Mouse (Mus musculus) embryonic facial prominence, embryonic 11.5 days (tissue): ENCODE data around the gene Jag1. TPM values are rescaled to one million over a fixed set of nuclear protein-coding genes. Genes with fewer than 3 reads are reported as not detected.

Experiments
- ATAC-seq: fragments of 200-750 bp; cut with Nextera tagmentation; replicated peaks from 2 replicates; pipeline ENCODE4 v1.8.0; 2017; ENCODE audit warnings: low read depth; ENCODE audit not compliant: insufficient number of reproducible peaks, low FRiP score, low TSS enrichment
- DNase-seq: peaks from one replicate; pipeline ENCODE4 v3.0.0-alpha.2; 2015; ENCODE audit warnings: low spot score
- H3K27ac ChIP-seq: fragments of 300-500 bp; sonication (generic); replicated peaks from 2 replicates; pipeline ENCODE4 v1.5.1; 2014; ENCODE audit warnings: mild to moderate bottlenecking, low read depth, low read length, control low read depth
- H3K27me3 ChIP-seq: fragments of 300-500 bp; sonication (generic); 2 replicates; pipeline ENCODE4 v1.6.1; 2014; ENCODE audit warnings: mild to moderate bottlenecking, low read length, moderate library complexity, mixed read lengths; ENCODE audit not compliant: control insufficient read depth, insufficient read depth
- H3K36me3 ChIP-seq: fragments of 300-500 bp; sonication (generic); replicated peaks from 2 replicates; pipeline ENCODE4 v1.6.1; 2014; ENCODE audit warnings: low read depth, mild to moderate bottlenecking, low read length, moderate library complexity, mixed read lengths; ENCODE audit not compliant: control insufficient read depth, insufficient read depth
- H3K4me1 ChIP-seq: fragments of 300-500 bp; sonication (generic); 2 replicates; pipeline ENCODE4 v1.6.1; 2014; ENCODE audit warnings: low read length, mixed read lengths; ENCODE audit not compliant: control insufficient read depth, insufficient read depth
- H3K4me2 ChIP-seq: fragments of 300-500 bp; sonication (generic); 2 replicates; pipeline ENCODE4 v1.6.1; 2014; ENCODE audit warnings: low read depth, mild to moderate bottlenecking, control low read depth, low read length, moderate library complexity
- H3K4me3 ChIP-seq: fragments of 300-500 bp; sonication (generic); 2 replicates; pipeline ENCODE4 v1.5.1; 2014; ENCODE audit warnings: low read depth, low read length, control low read depth
- H3K9ac ChIP-seq: fragments of 300-500 bp; sonication (generic); replicated peaks from 2 replicates; pipeline ENCODE4 v1.6.1; 2014; ENCODE audit warnings: mild to moderate bottlenecking, control low read depth, low read length
- H3K9me3 ChIP-seq: fragments of 300-500 bp; sonication (generic); replicated peaks from 2 replicates; pipeline ENCODE4 v1.6.1; 2016; ENCODE audit warnings: mild to moderate bottlenecking, low read length, inconsistent platforms, mixed read lengths; ENCODE audit not compliant: control insufficient read depth
- WGBS: fragments of 180-500 bp; shearing (Covaris S2); extraction: QIAGEN DNeasy Blood & Tissue Kit; methylation state at CpG from one replicate; pipeline ENCODE4 v1.1.7; 2014; 5-methylcytosine and 5-hydroxymethylcytosine counted together
- polyA plus RNA-seq: library from polyadenylated mRNA; unstranded; fragments of >200 nt; fragmentation: Nextera tagmentation; extraction: Ambion mirVana; gene quantifications from 2 replicates; pipeline ENCODE4 v1.2.1, GENCODE M21; 2014

Jag1 gene
- polyA plus RNA-seq, 1 experiment from 2014 or later: 14.2 TPM

DNA sequence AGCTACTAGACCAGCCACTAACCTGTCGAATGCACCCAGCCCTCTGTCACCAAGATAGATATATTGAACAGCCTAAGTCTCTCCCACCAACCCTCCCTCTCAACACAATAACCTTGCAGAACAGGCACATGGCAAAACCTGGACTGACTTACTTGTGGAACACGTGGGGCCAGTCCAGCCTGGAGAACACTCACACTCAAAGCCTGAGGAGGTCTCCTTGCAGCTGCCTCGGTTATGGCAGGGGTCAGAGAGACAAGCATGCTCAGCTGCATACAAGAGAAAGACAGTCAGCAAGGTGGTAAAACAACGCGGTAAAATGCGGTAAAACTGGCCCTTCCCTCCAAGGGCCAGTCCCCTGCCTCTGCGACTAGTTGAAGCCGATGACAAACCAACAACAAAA lies 22.1 kb downstream of the Jag1 start:
- Histone ChIP-seq H3K9ac (no peak overlapping the region), H3K4me2 (no peak overlapping the region), H3K4me1 (no peaks in the 10 kb centered on the region; the same call in 1 of the 2 replicates), H3K27ac (no peak overlapping the region), H3K36me3 (no peaks in the 10 kb centered on the region), H3K9me3 (no peaks in the 10 kb centered on the region), H3K4me3 (no peak overlapping the region), H3K27me3 (no peaks in the 10 kb centered on the region)
- ATAC-seq (no peak), DNase-seq (no peak)
- 55% methylated on average over 8 of the region's 8 CpGs for WGBS

DNA sequence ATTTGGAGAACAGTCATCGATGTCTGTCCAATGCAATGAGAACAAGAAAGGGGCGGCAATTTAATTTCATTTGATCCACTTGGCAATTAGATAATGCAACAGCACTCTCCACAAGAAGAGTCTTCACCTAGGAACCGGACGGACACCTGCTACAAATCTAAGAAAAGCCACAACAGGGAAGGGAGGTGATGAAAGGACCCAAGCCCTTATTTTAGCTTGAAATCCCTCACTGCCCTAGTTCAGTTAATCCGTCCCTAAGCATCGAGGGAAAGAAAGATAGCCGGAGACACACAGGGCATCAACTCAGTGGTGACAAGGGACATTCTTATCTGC lies 23.2 kb downstream of the Jag1 start:
- Histone ChIP-seq H3K9ac (no peak overlapping the region), H3K9me3 (no peaks in the 10 kb centered on the region), H3K27ac (no peak overlapping the region), H3K36me3 (no peaks in the 10 kb centered on the region), H3K4me2 (no peak overlapping the region), H3K4me3 (no peak overlapping the region), H3K4me1 (peaks cover under 1% of the 10 kb centered on the region), H3K27me3 (no peaks in the 10 kb centered on the region)
- WGBS: 64% methylated on average over 7 of the region's 7 CpGs
- ATAC-seq (no peak), DNase-seq (no peak)

DNA sequence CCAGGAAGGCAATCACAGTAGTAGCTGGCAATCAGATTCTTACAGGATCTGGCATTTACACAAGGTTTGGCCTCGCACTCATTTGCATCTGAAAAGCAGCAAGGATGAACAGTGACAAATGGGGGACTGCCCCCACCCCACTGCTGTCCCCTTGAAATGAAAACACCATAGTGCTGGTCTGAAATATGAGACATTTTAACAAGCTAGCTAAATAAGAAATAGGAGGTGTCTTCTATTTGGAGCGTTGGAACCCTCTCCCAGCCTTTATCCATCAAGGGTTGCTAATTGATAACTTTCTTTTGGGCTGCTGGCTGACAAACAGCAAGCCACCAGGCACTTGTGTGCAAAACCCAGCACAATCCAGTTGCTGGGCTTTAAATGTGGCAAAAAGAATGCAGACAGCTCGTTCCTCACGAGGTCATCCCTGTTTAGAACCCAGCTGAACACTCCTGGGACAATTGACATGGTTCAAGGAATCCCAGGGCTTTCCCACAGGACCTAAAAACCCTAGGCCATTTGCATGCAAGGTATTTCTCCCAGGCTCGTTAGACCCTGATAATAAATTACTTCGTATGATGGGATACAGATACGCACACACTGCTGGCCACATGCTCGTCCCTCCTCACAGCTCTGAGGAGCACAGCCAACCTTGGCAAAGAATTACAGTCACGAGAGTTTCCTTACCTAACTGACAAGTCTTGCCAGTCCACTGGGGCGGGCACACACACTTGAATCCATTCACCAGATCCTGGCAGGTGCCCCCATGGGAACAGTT lies 23.7 kb downstream of the Jag1 start:
- H3K4me3 ChIP-seq: no peak overlapping the region

DNA sequence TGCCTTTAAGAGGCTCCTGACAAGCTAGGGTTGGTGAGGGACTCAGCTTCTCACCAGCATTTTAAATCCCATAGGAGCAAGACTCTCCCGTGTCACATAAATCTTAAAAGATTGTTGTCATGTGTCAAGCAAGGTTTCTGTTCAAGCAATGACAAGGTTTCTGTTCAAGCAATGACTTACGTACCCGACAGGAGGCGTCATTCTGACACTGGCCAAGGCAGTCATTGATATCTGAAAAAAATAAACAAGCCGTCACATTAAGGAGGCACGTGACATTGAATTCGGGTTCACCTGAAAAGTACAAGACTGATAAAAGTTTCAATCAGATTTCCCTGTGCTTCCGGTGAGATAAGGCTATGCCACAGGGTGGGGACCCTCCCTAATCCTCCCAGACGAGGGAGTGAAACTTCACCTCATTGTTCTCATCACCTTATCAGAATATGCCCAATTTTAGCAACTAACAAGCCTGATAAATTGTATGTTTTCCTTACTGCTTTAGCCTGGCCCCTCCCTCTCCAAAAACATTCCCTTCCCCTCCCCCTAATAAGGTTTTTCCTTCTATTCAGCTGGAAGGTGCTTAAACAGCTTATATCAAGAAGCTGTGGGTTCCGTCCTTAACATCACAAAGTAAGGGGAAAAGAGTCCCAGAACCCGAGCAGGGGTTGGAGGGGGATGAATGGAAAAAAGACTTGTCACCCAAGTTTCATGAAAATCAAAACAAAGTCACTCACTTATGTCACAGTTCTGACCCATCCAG lies 24.5 kb downstream of the Jag1 start:
- DNase-seq: no peak
- Histone ChIP-seq H3K4me2 (no peak overlapping the region), H3K4me3 (no peak overlapping the region), H3K27me3 (no peaks in the 10 kb centered on the region), H3K9ac (no peak overlapping the region), H3K9me3 (no peaks in the 10 kb centered on the region), H3K27ac (no peak overlapping the region), H3K4me1 (peaks cover 9% of the 10 kb centered on the region), H3K36me3 (no peaks in the 10 kb centered on the region)
- no peak for ATAC-seq
- 76% methylated on average over 11 of the region's 11 CpGs for WGBS

More for the DNA sequence above, 23.7 kb downstream of the Jag1 start:
- H3K9ac ChIP-seq: no peak overlapping the region
- H3K4me1 ChIP-seq: peaks cover 6% of the 10 kb centered on the region
- no peaks in the 10 kb centered on the region for H3K36me3 ChIP-seq
- DNase-seq (no peak), ATAC-seq (no peak)
- no peak overlapping the region for H3K4me2 ChIP-seq
- H3K27ac ChIP-seq: no peak overlapping the region
- H3K9me3 ChIP-seq: no peaks in the 10 kb centered on the region
- H3K27me3 ChIP-seq: no peaks in the 10 kb centered on the region
- WGBS: 60% methylated on average over 10 of the region's 10 CpGs

DNA sequence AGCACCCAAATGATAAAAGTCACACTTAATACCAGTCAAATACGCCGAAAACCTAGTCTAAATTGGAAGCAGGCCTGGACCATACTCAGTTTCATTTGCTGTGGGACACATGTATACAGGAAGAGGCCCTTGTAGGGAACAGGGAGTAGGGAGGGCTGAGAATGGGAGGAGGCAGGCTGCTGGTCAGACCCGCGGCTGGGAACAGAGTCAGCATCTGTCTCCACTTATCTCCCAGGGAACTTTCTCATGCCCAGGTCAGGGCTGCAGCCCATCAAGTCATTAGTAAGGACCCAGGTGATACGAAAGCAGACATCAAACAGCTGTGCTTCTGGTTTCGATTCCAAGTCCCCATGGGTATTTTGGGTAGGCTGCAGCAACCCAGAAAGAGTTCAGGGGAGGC lies 28.7 kb downstream of the Jag1 start:
- Histone ChIP-seq H3K4me1 (peaks cover 9% of the 10 kb centered on the region), H3K36me3 (peaks cover 4% of the 10 kb centered on the region), H3K9me3 (no peaks in the 10 kb centered on the region), H3K4me3 (no peak overlapping the region), H3K27ac (no peak overlapping the region), H3K27me3 (no peaks in the 10 kb centered on the region), H3K9ac (no peak overlapping the region), H3K4me2 (no peak overlapping the region)
- DNase-seq (peak; percentile 89), ATAC-seq (peak; percentile 87)
- WGBS: 25% methylated on average over 6 of the region's 6 CpGs

DNA sequence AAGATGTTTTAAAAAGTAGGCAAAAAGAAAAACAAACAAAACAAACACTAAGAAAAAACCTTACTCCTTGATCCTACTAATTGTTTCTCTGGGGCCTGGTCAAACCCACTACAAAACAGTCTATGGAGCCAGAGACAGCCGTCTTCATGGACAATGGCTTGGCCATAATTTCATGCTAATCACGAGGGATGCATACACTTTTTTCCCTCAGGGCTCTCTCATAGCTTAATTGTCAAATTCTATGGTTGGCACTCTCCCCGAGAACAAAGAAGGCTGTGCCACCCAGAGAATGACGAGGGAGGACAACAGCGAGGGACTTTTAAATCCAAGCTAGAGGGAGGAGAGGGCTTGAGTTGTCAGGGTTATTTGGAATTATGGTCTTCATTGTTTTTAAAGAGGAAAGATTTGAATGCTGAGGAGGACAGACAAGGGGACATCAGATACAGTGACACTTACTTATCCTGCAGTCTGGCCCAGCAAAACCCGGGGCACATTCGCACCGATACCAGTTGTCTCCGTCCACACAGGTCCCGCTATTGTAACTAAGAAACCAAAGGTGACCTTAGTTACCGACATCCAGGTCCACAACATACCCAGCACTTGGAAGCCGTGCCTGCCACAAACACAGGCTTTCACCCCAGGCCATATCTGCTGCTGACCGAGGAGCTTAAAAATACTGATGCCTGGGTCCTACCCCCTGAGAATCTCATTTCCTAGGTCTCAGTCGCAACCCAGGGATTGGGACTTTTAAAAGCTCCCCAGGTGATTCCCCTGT lies 29.6 kb downstream of the Jag1 start:
- 65% methylated on average over 14 of the region's 14 CpGs for WGBS
- DNase-seq: no peak
- no peak overlapping the region for H3K9ac ChIP-seq
- H3K4me3 ChIP-seq: no peak overlapping the region
- no peak for ATAC-seq
- no peak overlapping the region for H3K4me2 ChIP-seq
- H3K9me3 ChIP-seq: no peaks in the 10 kb centered on the region
- no peaks in the 10 kb centered on the region for H3K27me3 ChIP-seq
- no peak overlapping the region for H3K27ac ChIP-seq
- H3K36me3 ChIP-seq: peaks cover 4% of the 10 kb centered on the region
- peaks cover 9% of the 10 kb centered on the region for H3K4me1 ChIP-seq

DNA sequence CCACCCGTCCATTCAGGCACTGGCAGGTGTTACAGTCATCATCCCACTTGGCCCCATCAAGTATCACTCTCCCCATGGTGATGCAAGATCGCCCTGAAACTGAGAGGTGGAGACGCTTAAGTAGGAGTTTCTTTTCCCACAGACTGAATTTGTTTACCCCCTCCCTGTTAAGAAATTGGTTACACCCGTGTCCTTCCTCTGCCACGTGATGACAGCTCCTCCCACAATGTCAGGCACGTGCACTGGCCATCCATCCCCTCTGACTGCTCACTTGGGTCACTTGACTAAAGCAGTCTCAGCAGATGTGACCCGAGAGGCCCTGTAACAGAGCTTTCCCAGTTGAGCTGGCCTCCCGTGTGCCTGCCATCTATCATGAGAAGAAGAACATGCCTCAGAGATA lies 31.2 kb downstream of the Jag1 start:
- H3K27me3 ChIP-seq: no peaks in the 10 kb centered on the region
- ATAC-seq (no peak), DNase-seq (no peak)
- no peak overlapping the region for H3K9ac ChIP-seq
- H3K4me1 ChIP-seq: peaks cover 9% of the 10 kb centered on the region
- H3K9me3 ChIP-seq: no peaks in the 10 kb centered on the region
- 72% methylated on average over 8 of the region's 8 CpGs for WGBS
- H3K4me3 ChIP-seq: no peak overlapping the region
- H3K27ac ChIP-seq: no peak overlapping the region
- no peak overlapping the region for H3K4me2 ChIP-seq
- peaks cover 4% of the 10 kb centered on the region for H3K36me3 ChIP-seq
